Mouse (Mus musculus) G1E (cell line): ENCODE measurements around the gene Shisa2. TPM values are rescaled to one million over a fixed set of nuclear protein-coding genes. Genes with fewer than 3 reads are reported as not detected.

Source experiments
- ATAC-seq: 2 replicates; pipeline ENCODE4 v1.8.0; 2016; ENCODE audit warnings: mild to moderate bottlenecking; ENCODE audit not compliant: insufficient number of reproducible peaks, poor library complexity, low FRiP score, severe bottlenecking; ENCODE audit errors: extremely low read depth
- DNase-seq: peaks from one replicate; pipeline ENCODE4 v3.0.0; 2012; ENCODE audit warnings: low spot score
- H3K27me3 ChIP-seq: 2 replicates; pipeline ENCODE4 v1.6.1; 2012; ENCODE audit warnings: mild to moderate bottlenecking, low read length, inconsistent platforms; ENCODE audit not compliant: insufficient read depth
- H3K36me3 ChIP-seq: replicated peaks from 2 replicates; pipeline ENCODE3; 2012; ENCODE audit warnings: mild to moderate bottlenecking, inconsistent platforms
- H3K4me1 ChIP-seq: 2 replicates; pipeline ENCODE4 v1.6.1; 2012; ENCODE audit warnings: low read depth, low read length, inconsistent platforms, mixed read lengths; ENCODE audit not compliant: insufficient read depth
- H3K4me3 ChIP-seq: 2 replicates; pipeline ENCODE4 v1.5.1; 2012; ENCODE audit warnings: low read depth, mild to moderate bottlenecking, inconsistent platforms, low read length, moderate library complexity, mixed read lengths
- H3K9me3 ChIP-seq: replicated peaks from 2 replicates; pipeline ENCODE4 v1.6.1; 2012; ENCODE audit warnings: inconsistent platforms
- CTCF ChIP-seq: IDR thresholded peaks from 2 replicates; pipeline ENCODE4 v1.5.1; 2012; ENCODE audit warnings: low read depth, low read length, inconsistent platforms, mixed read lengths
- GATA1 ChIP-seq: IDR thresholded peaks from 2 replicates; pipeline ENCODE4 v1.6.1; 2012; ENCODE audit warnings: borderline replicate concordance, low read length, inconsistent platforms, mixed read lengths
- GATA2 ChIP-seq: IDR thresholded peaks from 2 replicates; pipeline ENCODE4 v1.6.1; 2012; ENCODE audit warnings: low read depth, low read length, inconsistent platforms, borderline replicate concordance
- POLR2AphosphoS5 ChIP-seq: IDR thresholded peaks from 2 replicates; pipeline ENCODE4 v1.6.1; 2012; ENCODE audit warnings: low read depth, low read length, inconsistent platforms; ENCODE audit not compliant: insufficient replicate concordance
- TAL1 ChIP-seq: conservative IDR thresholded peaks from 2 replicates; pipeline ENCODE4 v1.6.1; 2012; ENCODE audit warnings: low read depth, low read length, inconsistent platforms, mixed read lengths
- polyA plus RNA-seq: library from polyadenylated mRNA; stranded (reverse); fragments of >175 nt; gene quantifications from 2 replicates; pipeline ENCODE4 v1.2.3, GENCODE M21; 2012
- total RNA-seq, 2 experiments: library from RNA; stranded (forward) in 1 of 2; stranded (reverse) in 1 of 2; fragments of 200-1000 nt in 1 of 2; fragments of >200 nt in 1 of 2; fragmentation: Nextera tagmentation in 1 of 2; gene quantifications; 2 replicates each; pipeline ENCODE4 v1.2.3; 2014 to 2017

The Shisa2 gene
- total and polyA plus RNA-seq, 3 experiments, result 0.03 to 0.22 TPM; not detected in 1

GRCm38 (mm10) chr14:59648611-59649010, 23.5 kb downstream of the Shisa2 start:
- no peak for ATAC-seq
- no peaks in the 10 kb centered on the region for H3K27me3 ChIP-seq
- H3K9me3 ChIP-seq, result no peaks in the 10 kb centered on the region
- no peak for TF ChIP-seq TAL1
- no peak for TF ChIP-seq CTCF
- TF ChIP-seq POLR2AphosphoS5, result no peak
- no peak for TF ChIP-seq GATA1
- TF ChIP-seq GATA2, result no peak
- H3K36me3 ChIP-seq, result no peaks in the 10 kb centered on the region
- DNase-seq, result no peak
- H3K4me3 ChIP-seq, result no peak overlapping the region
- H3K4me1 ChIP-seq, result no peaks in the 10 kb centered on the region

GRCm38 (mm10) chr14:59649337-59649736, 24.2 kb downstream of the Shisa2 start:
- Histone ChIP-seq H3K4me1 (no peaks in the 10 kb centered on the region), H3K9me3 (no peaks in the 10 kb centered on the region), H3K36me3 (no peaks in the 10 kb centered on the region), H3K27me3 (no peaks in the 10 kb centered on the region; the same call in 1 of the 2 replicates), H3K4me3 (no peak overlapping the region)
- DNase-seq (no peak), ATAC-seq (no peak)
- TF ChIP-seq POLR2AphosphoS5 (no peak), GATA2 (no peak), GATA1 (no peak), TAL1 (no peak), CTCF (no peak)

GRCm38 (mm10) chr14:59656591-59656990, 31.5 kb downstream of the Shisa2 start:
- Histone ChIP-seq H3K4me1 (no peaks in the 10 kb centered on the region), H3K36me3 (no peaks in the 10 kb centered on the region), H3K9me3 (no peaks in the 10 kb centered on the region), H3K27me3 (no peaks in the 10 kb centered on the region; the same call in 1 of the 2 replicates), H3K4me3 (no peak overlapping the region)
- ATAC-seq, result no peak
- DNase-seq, result no peak
- TF ChIP-seq TAL1 (no peak), GATA2 (no peak), CTCF (no peak), POLR2AphosphoS5 (no peak), GATA1 (no peak)

GRCm38 (mm10) chr14:59657098-59657497, 32.0 kb downstream of the Shisa2 start:
- TF ChIP-seq GATA2, result no peak
- no peak for TF ChIP-seq TAL1
- TF ChIP-seq CTCF, result no peak
- no peak overlapping the region for H3K4me3 ChIP-seq
- no peak for ATAC-seq
- H3K9me3 ChIP-seq, result no peaks in the 10 kb centered on the region
- H3K36me3 ChIP-seq, result no peaks in the 10 kb centered on the region
- H3K27me3 ChIP-seq, result no peaks in the 10 kb centered on the region; the same call in 1 of the 2 replicates
- no peak for DNase-seq
- H3K4me1 ChIP-seq, result no peaks in the 10 kb centered on the region

- Histone ChIP-seq H3K4me3 (no peak overlapping the region), H3K9me3 (no peaks in the 10 kb centered on the region), H3K4me1 (no peaks in the 10 kb centered on the region), H3K36me3 (no peaks in the 10 kb centered on the region), H3K27me3 (no peaks in the 10 kb centered on the region)
- TF ChIP-seq POLR2AphosphoS5, result no peak
- no peak for TF ChIP-seq CTCF
- no peak for TF ChIP-seq GATA1
- no peak for TF ChIP-seq GATA2
- TF ChIP-seq TAL1, result no peak
- ATAC-seq (no peak), DNase-seq (no peak)
These were observed 47.9 kb downstream of the Shisa2 start for GRCm38 (mm10) chr14:59672893-59673515.

- ATAC-seq, result no peak
These were observed 49.4 kb downstream of the Shisa2 start for GRCm38 (mm10) chr14:59674556-59674955.

GRCm38 (mm10) chr14:59675330-59675729, 50.2 kb downstream of the Shisa2 start:
- Histone ChIP-seq H3K4me3 (no peak overlapping the region), H3K4me1 (no peaks in the 10 kb centered on the region), H3K36me3 (no peaks in the 10 kb centered on the region), H3K27me3 (no peaks in the 10 kb centered on the region), H3K9me3 (0 out of 2 replicates have a peak, but pooled peaks cover 3% of the 10 kb centered on the region)
- DNase-seq, result no peak
- no peak for TF ChIP-seq CTCF
- TF ChIP-seq TAL1, result no peak
- TF ChIP-seq GATA2, result no peak
- no peak for TF ChIP-seq POLR2AphosphoS5
- no peak for TF ChIP-seq GATA1
- no peak for ATAC-seq

More at GRCm38 (mm10) chr14:59674556-59674955, 49.4 kb downstream of the Shisa2 start:
- 0 out of 2 replicates have a peak, but pooled peaks cover 3% of the 10 kb centered on the region for H3K9me3 ChIP-seq
- H3K4me3 ChIP-seq, result no peak overlapping the region
- DNase-seq, result no peak
- no peaks in the 10 kb centered on the region for H3K27me3 ChIP-seq
- H3K36me3 ChIP-seq, result no peaks in the 10 kb centered on the region
- no peaks in the 10 kb centered on the region for H3K4me1 ChIP-seq
- TF ChIP-seq GATA1 (no peak), TAL1 (no peak)
